Mouse (Mus musculus): ENCODE results near the gene Gm10337.

- TF ChIP-seq POLR2AphosphoS5 (IDR thresholded peaks at IDR 0.05; ENCODE audit: borderline replicate concordance, low read depth, low read length) = no peak
- peak; percentile 96 for TF ChIP-seq MAZ (IDR thresholded peaks at IDR 0.05; ENCODE audit: low read depth, low read length)
- peak in 1 of 2 experiments; percentile 65; a peak in 1 of 4 replicates for TF ChIP-seq POLR2A (IDR thresholded peaks at IDR 0.05; ENCODE audit: control insufficient read depth in 1 of 2, insufficient read depth in 1 of 2, low read depth in 1 of 2, low read length in 2 of 2, poor library complexity in 1 of 2)
- TF ChIP-seq ELF1 (IDR thresholded peaks at IDR 0.05; ENCODE audit: low read depth, low read length) = peak; percentile 91
- no peak for TF ChIP-seq TAL1 (IDR thresholded peaks at IDR 0.05; ENCODE audit: low read length)
- peak; percentile 87 to 94 (median 88) for TF ChIP-seq CTCF (IDR thresholded peaks at IDR 0.05 in 2 of 3, conservative IDR thresholded peaks at IDR 0.05 in 1 of 3; ENCODE audit: control insufficient read depth in 1 of 3, insufficient read depth in 1 of 3, low read depth in 2 of 3, low read length in 3 of 3, poor library complexity in 1 of 3, severe bottlenecking in 1 of 3)
- 0 out of 2 replicates have a peak, but pooled peaks have one; percentile 35 for TF ChIP-seq USF1 (IDR thresholded peaks at IDR 0.05; ENCODE audit: low read depth, low read length)
- TF ChIP-seq CHD1 (IDR thresholded peaks at IDR 0.05; ENCODE audit: low read depth, low read length) = no peak
Observed at GRCm38 (mm10) chr15:102470183-102470604, 33.3 kb upstream of the Gm10337 start, which contains the start of gene Pcbp2.

All from MEL (cell line).